Mouse (Mus musculus): ENCODE measurements around the gene Olfr485. TPM values are rescaled to one million over a fixed set of nuclear protein-coding genes. Genes with fewer than 3 reads are reported as not detected.

Olfr485 gene
- polyA plus RNA-seq, 1 experiment from 2014 or later: not detected

DNA sequence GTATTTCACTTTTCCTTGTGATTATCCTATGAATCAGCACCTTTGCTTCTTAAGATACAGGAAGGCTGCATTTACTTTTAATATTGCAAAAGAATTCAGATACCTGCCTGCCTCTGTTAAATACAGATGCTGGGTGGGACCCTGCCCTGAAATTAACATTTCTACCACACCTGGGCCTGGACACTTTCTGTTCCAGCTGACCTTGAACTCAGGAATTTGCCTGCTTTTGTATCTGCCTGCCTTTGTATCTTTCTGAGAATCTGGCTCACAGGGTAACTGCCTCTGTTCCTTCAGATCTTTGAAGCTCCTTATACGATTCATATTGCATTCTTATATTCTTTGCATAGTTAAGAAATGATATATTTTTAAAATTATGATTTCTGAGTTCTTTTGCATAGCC, 38.3 kb downstream of the Olfr485 start:
- Histone ChIP-seq H3K4me2 (ENCODE audit: low read length) (no peak overlapping the region), H3K4me1 (ENCODE audit: control insufficient read depth, insufficient read depth, low read length) (no peaks in the 10 kb centered on the region), H3K4me3 (replicated peaks; ENCODE audit: low read depth, low read length) (no peak overlapping the region), H3K36me3 (ENCODE audit: control insufficient read depth, insufficient read depth, low read length) (no peaks in the 10 kb centered on the region), H3K27ac (replicated peaks; ENCODE audit: low read depth, low read length) (no peak overlapping the region), H3K9me3 (ENCODE audit: control insufficient read depth, low read length) (no peaks in the 10 kb centered on the region), H3K9ac (replicated peaks; ENCODE audit: low read length) (no peak overlapping the region), H3K27me3 (ENCODE audit: control insufficient read depth, insufficient read depth, low read length) (no peaks in the 10 kb centered on the region)
- ATAC-seq (ENCODE audit: low FRiP score, low TSS enrichment) (no peak), DNase-seq (no peak)
- WGBS: 69% methylated on average over 1 of the region's 1 CpGs

DNA sequence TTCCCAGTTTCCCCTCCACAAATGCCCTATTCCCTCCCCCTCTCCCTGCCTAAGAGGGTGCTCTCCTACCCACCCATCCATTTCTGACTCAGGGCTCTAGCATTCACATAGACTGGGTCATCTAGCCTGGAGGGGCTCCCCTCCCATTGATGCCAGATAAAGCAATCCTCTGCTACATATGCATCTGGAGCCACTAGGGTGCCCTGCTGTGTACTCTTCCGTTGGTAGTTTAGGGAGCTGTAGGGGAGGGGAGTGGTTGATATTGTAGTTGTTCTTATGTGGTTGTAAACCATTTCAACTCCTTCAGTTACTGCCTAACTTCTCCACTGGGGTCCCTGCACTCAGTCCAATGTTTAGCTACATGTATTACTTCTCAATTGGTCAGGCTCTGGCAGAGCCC, 39.0 kb downstream of the Olfr485 start:
- Histone ChIP-seq H3K4me2 (ENCODE audit: low read length) (no peak overlapping the region), H3K9me3 (ENCODE audit: control insufficient read depth, low read length) (no peaks in the 10 kb centered on the region), H3K36me3 (ENCODE audit: control insufficient read depth, insufficient read depth, low read length) (no peaks in the 10 kb centered on the region), H3K27ac (replicated peaks; ENCODE audit: low read depth, low read length) (no peak overlapping the region), H3K4me1 (ENCODE audit: control insufficient read depth, insufficient read depth, low read length) (no peaks in the 10 kb centered on the region), H3K27me3 (ENCODE audit: control insufficient read depth, insufficient read depth, low read length) (no peaks in the 10 kb centered on the region), H3K9ac (replicated peaks; ENCODE audit: low read length) (no peak overlapping the region), H3K4me3 (replicated peaks; ENCODE audit: low read depth, low read length) (no peak overlapping the region)
- ATAC-seq (ENCODE audit: low FRiP score, low TSS enrichment): no peak
- DNase-seq: no peak
- 19% methylated on average over 1 of the region's 1 CpGs for WGBS

Other genes with a start within 250 kb of the Olfr485 start
- gene Olfr473, start 229.4 kb downstream of the Olfr485 start, polyA plus RNA-seq (2014; fragmentation: Nextera tagmentation; extraction: Ambion mirVana): not detected in 2 replicates
- gene Olfr474, start 205.2 kb downstream of the Olfr485 start, polyA plus RNA-seq (2014; fragmentation: Nextera tagmentation; extraction: Ambion mirVana): not detected in 2 replicates
- gene Olfr476, start 195.1 kb downstream of the Olfr485 start, polyA plus RNA-seq (2014; fragmentation: Nextera tagmentation; extraction: Ambion mirVana): not detected in 2 replicates
- gene Olfr477, start 173.2 kb downstream of the Olfr485 start, polyA plus RNA-seq (2014; fragmentation: Nextera tagmentation; extraction: Ambion mirVana): not detected in 2 replicates
- gene Olfr478, start 125.9 kb downstream of the Olfr485 start, polyA plus RNA-seq (2014; fragmentation: Nextera tagmentation; extraction: Ambion mirVana): not detected in 2 replicates
- gene Olfr479, start 109.2 kb downstream of the Olfr485 start, polyA plus RNA-seq (2014; fragmentation: Nextera tagmentation; extraction: Ambion mirVana): not detected in 2 replicates
- gene Olfr480, start 92.5 kb downstream of the Olfr485 start, polyA plus RNA-seq (2014; fragmentation: Nextera tagmentation; extraction: Ambion mirVana): not detected in 2 replicates
- not detected in 2 replicates for gene Olfr481, start 80.0 kb downstream of the Olfr485 start, polyA plus RNA-seq (2014; fragmentation: Nextera tagmentation; extraction: Ambion mirVana)
- gene Olfr482, start 62.3 kb downstream of the Olfr485 start, polyA plus RNA-seq (2014; fragmentation: Nextera tagmentation; extraction: Ambion mirVana): not detected in 2 replicates
- gene Olfr483, start 59.0 kb downstream of the Olfr485 start, polyA plus RNA-seq (2014; fragmentation: Nextera tagmentation; extraction: Ambion mirVana): not detected in 2 replicates
- gene Olfr484, start 32.4 kb downstream of the Olfr485 start, polyA plus RNA-seq (2014; fragmentation: Nextera tagmentation; extraction: Ambion mirVana): not detected in 2 replicates
- not detected in 2 replicates for gene Olfr486, start 12.9 kb upstream of the Olfr485 start, polyA plus RNA-seq (2014; fragmentation: Nextera tagmentation; extraction: Ambion mirVana)
- not detected in 2 replicates for gene Olfr487, start 54.8 kb upstream of the Olfr485 start, polyA plus RNA-seq (2014; fragmentation: Nextera tagmentation; extraction: Ambion mirVana)
- gene Olfr488, start 98.5 kb upstream of the Olfr485 start, polyA plus RNA-seq (2014; fragmentation: Nextera tagmentation; extraction: Ambion mirVana): not detected in 2 replicates
- gene Olfr490, start 129.1 kb upstream of the Olfr485 start, polyA plus RNA-seq (2014; fragmentation: Nextera tagmentation; extraction: Ambion mirVana): not detected in 2 replicates
- not detected in 2 replicates for gene Olfr491, start 153.6 kb upstream of the Olfr485 start, polyA plus RNA-seq (2014; fragmentation: Nextera tagmentation; extraction: Ambion mirVana)
- gene Olfr492, start 163.8 kb upstream of the Olfr485 start, polyA plus RNA-seq (2014; fragmentation: Nextera tagmentation; extraction: Ambion mirVana): not detected in 2 replicates
- not detected in 2 replicates for gene Olfr493, start 187.1 kb upstream of the Olfr485 start, polyA plus RNA-seq (2014; fragmentation: Nextera tagmentation; extraction: Ambion mirVana)
- not detected in 2 replicates for gene Olfr494, start 205.5 kb upstream of the Olfr485 start, polyA plus RNA-seq (2014; fragmentation: Nextera tagmentation; extraction: Ambion mirVana)
- gene Olfr495, start 233.3 kb upstream of the Olfr485 start, polyA plus RNA-seq (2014; fragmentation: Nextera tagmentation; extraction: Ambion mirVana): not detected in 2 replicates